In genomic region chr8:120002348-120002747, GRCm38 (mm10) we compare ENCODE assay signal across 16 mouse cellular contexts. TPM values are rescaled to one million over a fixed set of nuclear protein-coding genes. Genes with fewer than 3 reads are reported as not detected.
DNase-seq lines count a peak whose midpoint lies in the region; ATAC-seq and TF ChIP-seq lines count a peak whose summit lies in the region.
"Had no signal": no experiment of that assay in that cellular context is flagged by ENCODE, and none has a peak within 500 bp of the region (broad histone marks: within the 10 kb centered on the region; RNA-seq: fewer than 3 reads in every experiment).

No protein-coding gene starts in this region.

- no peak for ATAC-seq in lung, embryonic 16.5 days (ENCODE audit: low read depth)
- ATAC-seq: forebrain, embryonic 15.5 days; hindbrain, embryonic 16.5 days; midbrain, embryonic 13.5 days had no signal

- H3K36me3 ChIP-seq in lung, embryonic 16.5 days (ENCODE audit: control insufficient read depth, insufficient read depth, low read length) = no peaks in the 10 kb centered on the region
- H3K36me3 ChIP-seq in embryonic facial prominence, embryonic 10.5 days (replicated peaks) = no peaks in the 10 kb centered on the region
- H3K36me3 ChIP-seq: embryonic facial prominence, embryonic 13.5 days; forebrain, embryonic 15.5 days; heart, embryonic 15.5 days; liver, embryonic 15.5 days; midbrain, embryonic 13.5 days had no signal

- H3K4me1 ChIP-seq in lung, embryonic 16.5 days (replicated peaks; ENCODE audit: control insufficient read depth, insufficient read depth, low read length) = peaks cover 7% of the 10 kb centered on the region
- H3K4me1 ChIP-seq in embryonic facial prominence, embryonic 10.5 days = peaks cover 65% of the 10 kb centered on the region
- H3K4me1 ChIP-seq: forebrain, embryonic 15.5 days; liver, embryonic 15.5 days had no signal

- no peak overlapping the region for H3K4me2 ChIP-seq in lung, embryonic 16.5 days (ENCODE audit: low read depth, low read length)
- H3K4me2 ChIP-seq: embryonic facial prominence, embryonic 13.5 days; forebrain, embryonic 15.5 days; heart, embryonic 15.5 days; liver, embryonic 15.5 days; midbrain, embryonic 13.5 days had no signal

- no peak overlapping the region for H3K4me3 ChIP-seq in gastrocnemius, adult 2 months
- H3K4me3 ChIP-seq in lung, embryonic 16.5 days (ENCODE audit: low read length) = no peak overlapping the region
- H3K4me3 ChIP-seq in embryonic facial prominence, embryonic 10.5 days = no peak overlapping the region
- H3K4me3 ChIP-seq in layer of hippocampus, adult 2 months = no peak overlapping the region
- H3K4me3 ChIP-seq: embryonic facial prominence, embryonic 13.5 days; forebrain, embryonic 15.5 days; heart, embryonic 15.5 days; liver, embryonic 15.5 days; midbrain, embryonic 13.5 days had no signal

- intact Hi-C loops in gastrocnemius, adult 2 months (cut with DNase I) = loop anchor here (5.0 kb wide), 1 partner anchor 45 kb away; no protein-coding TSS in a partner anchor
- intact Hi-C loops in left cerebral cortex, postnatal 36 days (cut with DNase I) = no loop called here

- no peaks in the 10 kb centered on the region for H3K9me3 ChIP-seq in lung, embryonic 16.5 days (ENCODE audit: control insufficient read depth, low read length)
- H3K9me3 ChIP-seq in embryonic facial prominence, embryonic 10.5 days = no peaks in the 10 kb centered on the region
- H3K9me3 ChIP-seq: embryonic facial prominence, embryonic 13.5 days; forebrain, embryonic 15.5 days; heart, embryonic 15.5 days; liver, embryonic 15.5 days; midbrain, embryonic 13.5 days had no signal

- 57% methylated on average over 9 of the region's 9 CpGs for WGBS in lung, embryonic 16.5 days
- WGBS in embryonic facial prominence, embryonic 10.5 days = 64% methylated on average over 9 of the region's 9 CpGs

- TF ChIP-seq CTCF in gastrocnemius, adult 2 months (IDR thresholded peaks at IDR 0.05) = no peak
- no peak for TF ChIP-seq CTCF in layer of hippocampus, adult 2 months (conservative IDR thresholded peaks at IDR 0.05)

- DNase-seq in gastrocnemius, adult 2 months = no peak
- DNase-seq in gastrocnemius, adult 8-10 months (ENCODE audit: low spot score in 2 of 2) = no peak
- DNase-seq in lung, postnatal 4 days = no peak
- no peak for DNase-seq in embryonic facial prominence, embryonic 10.5 days (ENCODE audit: low spot score)
- peak; percentile 28 for DNase-seq in lung, postnatal 14 days
- no peak for DNase-seq in layer of hippocampus, adult 2 months (ENCODE audit: low spot score in 2 of 2)
- no peak for DNase-seq in left cerebral cortex, postnatal 36 days (ENCODE audit: low spot score in 2 of 2)
- DNase-seq: cerebellum, postnatal 14 days; gastrocnemius, postnatal 14 days had no signal

- H3K9ac ChIP-seq in lung, embryonic 16.5 days (ENCODE audit: low read length) = no peak overlapping the region
- H3K9ac ChIP-seq: embryonic facial prominence, embryonic 13.5 days; forebrain, embryonic 15.5 days; heart, embryonic 15.5 days; liver, embryonic 15.5 days; midbrain, embryonic 13.5 days had no signal

- H3K27ac ChIP-seq in gastrocnemius, adult 2 months = peak overlapping the region; percentile 58
- H3K27ac ChIP-seq in lung, embryonic 16.5 days (ENCODE audit: low read length) = 0 out of 2 replicates have a peak overlapping the region, but pooled peaks have one; percentile 23
- H3K27ac ChIP-seq in embryonic facial prominence, embryonic 10.5 days (replicated peaks) = peak overlapping the region; percentile 30; the same call in 1 of the 2 replicates
- no peak overlapping the region for H3K27ac ChIP-seq in layer of hippocampus, adult 2 months
- H3K27ac ChIP-seq: embryonic facial prominence, embryonic 13.5 days; forebrain, embryonic 15.5 days; heart, embryonic 15.5 days; liver, embryonic 15.5 days; midbrain, embryonic 13.5 days had no signal

- no peaks in the 10 kb centered on the region for H3K27me3 ChIP-seq in lung, embryonic 16.5 days (ENCODE audit: control insufficient read depth, insufficient read depth, low read depth, low read length)
- no peaks in the 10 kb centered on the region for H3K27me3 ChIP-seq in embryonic facial prominence, embryonic 10.5 days (replicated peaks; ENCODE audit: low read depth, poor library complexity, severe bottlenecking)
- H3K27me3 ChIP-seq: embryonic facial prominence, embryonic 13.5 days; forebrain, embryonic 15.5 days; heart, embryonic 15.5 days; midbrain, embryonic 13.5 days had no signal

RNA-seq across cellular contexts. Expression of gene Crispld2, which starts 10.1 kb away (rescaled TPM):
- 10 to 100 TPM in 1 of 2 experiments, 1 to 10 TPM in 1; 9.5 to 19.6 TPM for total RNA-seq in gastrocnemius, adult 2 months (2021)
- total RNA-seq in gastrocnemius, adult 8-10 months (2022) = 10 to 100 TPM in 1 of 4 experiments, 1 to 10 TPM in 3; 5.3 to 13.6 (median 8.1) TPM
- polyA plus RNA-seq in lung, embryonic 16.5 days (2015; fragmentation: Nextera tagmentation; extraction: Ambion mirVana) = 8.4 and 9.3 TPM in 2 replicates
- polyA plus RNA-seq in embryonic facial prominence, embryonic 10.5 days (2016; fragmentation: Nextera tagmentation; extraction: Ambion mirVana) = 6.1 and 6.5 TPM in 2 replicates
- total RNA-seq in layer of hippocampus, adult 2 months (2021) = 1 to 10 TPM; 2.0 to 2.5 TPM
- 1 to 10 TPM; 1.9 to 2.8 TPM for total RNA-seq in left cerebral cortex, postnatal 36 days (2021)
